Mouse (Mus musculus) embryonic fibroblast, embryonic 13.5 days (primary cell): ENCODE measurements around the gene Chn2.

ENCODE experiments used
- CTCF ChIP-seq: IDR thresholded peaks from 2 replicates; pipeline ENCODE4 v1.5.1; 2011; ENCODE audit warnings: mild to moderate bottlenecking, control low read depth, low read length, moderate library complexity, borderline replicate concordance; ENCODE audit not compliant: insufficient read depth
- POLR2A ChIP-seq: IDR thresholded peaks from 2 replicates; pipeline ENCODE4 v1.6.1; 2011; ENCODE audit warnings: low read depth, mild to moderate bottlenecking, control low read depth, low read length, moderate library complexity

DNA sequence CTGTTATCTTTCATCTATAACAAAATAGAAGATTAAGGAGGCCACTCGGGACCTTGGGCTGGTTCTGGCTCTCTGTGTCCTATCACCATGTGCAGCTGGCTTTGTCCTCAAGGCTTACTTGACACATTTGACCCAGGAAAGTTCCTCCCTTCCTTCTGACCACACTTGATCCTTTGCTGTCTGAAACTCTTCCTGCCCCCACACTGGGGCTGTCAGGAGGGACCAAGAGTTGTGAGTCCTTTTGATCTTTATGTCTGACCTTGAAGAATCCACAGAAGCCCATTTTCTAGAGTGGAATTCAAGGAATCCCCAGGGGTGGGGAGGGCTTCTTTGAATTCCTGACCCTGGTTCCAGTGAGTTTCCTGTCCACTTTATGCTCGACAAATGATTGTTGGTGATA is 21.3 kb upstream of the Chn2 start:
- TF ChIP-seq POLR2A (no peak), CTCF (no peak)
